In genomic region chr5:120353657-120354056, GRCm38 (mm10) we compare ENCODE assay signal across 25 mouse cellular contexts.
DNase-seq lines count a peak whose midpoint lies in the region; ATAC-seq and TF ChIP-seq lines count a peak whose summit lies in the region.
"Had no signal": no experiment of that assay in that cellular context is flagged by ENCODE, and none has a peak within 500 bp of the region (broad histone marks: within the 10 kb centered on the region; RNA-seq: fewer than 3 reads in every experiment).

No protein-coding gene starts in this region.

- no peak overlapping the region for H3K4me3 ChIP-seq in heart, embryonic 12.5 days
- H3K4me3 ChIP-seq in hindbrain, embryonic 15.5 days, result no peak overlapping the region
- no peak overlapping the region for H3K4me3 ChIP-seq in hindbrain, postnatal 0 days (ENCODE audit: low read length)
- H3K4me3 ChIP-seq in midbrain, embryonic 12.5 days, result no peak overlapping the region
- no peak overlapping the region for H3K4me3 ChIP-seq in midbrain, embryonic 14.5 days (replicated peaks; ENCODE audit: low read depth, low read length)
- H3K4me3 ChIP-seq: embryonic facial prominence, embryonic 12.5 days; embryonic facial prominence, embryonic 15.5 days; forebrain, embryonic 12.5 days; forebrain, embryonic 15.5 days; heart, embryonic 15.5 days had no signal

- H3K36me3 ChIP-seq in heart, embryonic 12.5 days, result no peaks in the 10 kb centered on the region
- H3K36me3 ChIP-seq in hindbrain, embryonic 15.5 days, result no peaks in the 10 kb centered on the region
- H3K36me3 ChIP-seq in hindbrain, postnatal 0 days (ENCODE audit: insufficient read depth, low read length), result no peaks in the 10 kb centered on the region
- H3K36me3 ChIP-seq in midbrain, embryonic 12.5 days, result no peaks in the 10 kb centered on the region
- no peaks in the 10 kb centered on the region for H3K36me3 ChIP-seq in midbrain, embryonic 14.5 days (ENCODE audit: control insufficient read depth, insufficient read depth, low read length)
- H3K36me3 ChIP-seq: embryonic facial prominence, embryonic 12.5 days; embryonic facial prominence, embryonic 15.5 days; forebrain, embryonic 12.5 days; forebrain, embryonic 15.5 days; heart, embryonic 15.5 days had no signal

- no peak overlapping the region for H3K4me2 ChIP-seq in heart, embryonic 12.5 days
- no peak overlapping the region for H3K4me2 ChIP-seq in hindbrain, embryonic 15.5 days
- H3K4me2 ChIP-seq in hindbrain, postnatal 0 days (ENCODE audit: low read depth, low read length), result no peak overlapping the region
- H3K4me2 ChIP-seq in midbrain, embryonic 12.5 days (replicated peaks), result no peak overlapping the region
- no peak overlapping the region for H3K4me2 ChIP-seq in midbrain, embryonic 14.5 days (ENCODE audit: low read length)
- H3K4me2 ChIP-seq: embryonic facial prominence, embryonic 12.5 days; embryonic facial prominence, embryonic 15.5 days; forebrain, embryonic 12.5 days; forebrain, embryonic 15.5 days; heart, embryonic 11.5 days; heart, embryonic 15.5 days had no signal

- H3K9ac ChIP-seq in heart, embryonic 12.5 days, result no peak overlapping the region
- H3K9ac ChIP-seq in hindbrain, embryonic 15.5 days, result no peak overlapping the region
- no peak overlapping the region for H3K9ac ChIP-seq in hindbrain, postnatal 0 days (replicated peaks; ENCODE audit: low read length)
- H3K9ac ChIP-seq in midbrain, embryonic 12.5 days (replicated peaks), result 0 out of 2 replicates have a peak overlapping the region, but pooled peaks have one; percentile 12
- H3K9ac ChIP-seq in midbrain, embryonic 14.5 days (replicated peaks; ENCODE audit: low read length), result no peak overlapping the region
- H3K9ac ChIP-seq: embryonic facial prominence, embryonic 12.5 days; embryonic facial prominence, embryonic 15.5 days; forebrain, embryonic 12.5 days; forebrain, embryonic 15.5 days; heart, embryonic 15.5 days had no signal

- TF ChIP-seq CTCF in hindbrain, postnatal 0 days (IDR thresholded peaks at IDR 0.05; ENCODE audit: low read depth), result no peak

- H3K27ac ChIP-seq in heart, embryonic 12.5 days (ENCODE audit: poor library complexity, severe bottlenecking), result no peak overlapping the region
- no peak overlapping the region for H3K27ac ChIP-seq in hindbrain, embryonic 15.5 days (replicated peaks)
- H3K27ac ChIP-seq in hindbrain, postnatal 0 days, result no peak overlapping the region
- H3K27ac ChIP-seq in midbrain, embryonic 12.5 days (replicated peaks), result no peak overlapping the region
- H3K27ac ChIP-seq in midbrain, embryonic 14.5 days (replicated peaks; ENCODE audit: low read depth, low read length), result no peak overlapping the region
- H3K27ac ChIP-seq: embryonic facial prominence, embryonic 12.5 days; embryonic facial prominence, embryonic 15.5 days; forebrain, embryonic 12.5 days; forebrain, embryonic 15.5 days; heart, embryonic 15.5 days had no signal

- peak; percentile 72 for DNase-seq in heart, adult 11 months
- no peak for DNase-seq in hindbrain, postnatal 0 days (ENCODE audit: low spot score)
- no peak for DNase-seq in midbrain, embryonic 14.5 days
- DNase-seq: adrenal gland, adult 2 months; adrenal gland, postnatal 14 days; B cell, adult 2 months; cerebellum, adult 11 months; cerebellum, adult 2 months; cerebellum, adult 9-11 months; cerebellum, postnatal 25 days; gastrocnemius, postnatal 10 days; gastrocnemius, postnatal 36 days; heart, postnatal 10 days; heart, postnatal 36 days; kidney, adult 2 months had no signal

- peaks cover 65% of the 10 kb centered on the region for H3K27me3 ChIP-seq in heart, embryonic 12.5 days (replicated peaks)
- H3K27me3 ChIP-seq in hindbrain, embryonic 15.5 days, result no peaks in the 10 kb centered on the region
- H3K27me3 ChIP-seq in hindbrain, postnatal 0 days (ENCODE audit: insufficient read depth, low read length), result no peaks in the 10 kb centered on the region
- H3K27me3 ChIP-seq in midbrain, embryonic 12.5 days, result peaks cover 63% of the 10 kb centered on the region
- H3K27me3 ChIP-seq in midbrain, embryonic 14.5 days (ENCODE audit: control insufficient read depth, insufficient read depth, low read length), result no peaks in the 10 kb centered on the region; the same call in 1 of the 2 replicates

- H3K4me1 ChIP-seq in heart, embryonic 12.5 days (replicated peaks), result no peaks in the 10 kb centered on the region
- H3K4me1 ChIP-seq in hindbrain, embryonic 15.5 days (replicated peaks), result peaks cover 15% of the 10 kb centered on the region
- peaks cover 4% of the 10 kb centered on the region for H3K4me1 ChIP-seq in hindbrain, postnatal 0 days (ENCODE audit: insufficient read depth, low read length)
- H3K4me1 ChIP-seq in midbrain, embryonic 12.5 days, result peaks cover 10% of the 10 kb centered on the region
- H3K4me1 ChIP-seq in midbrain, embryonic 14.5 days (ENCODE audit: control insufficient read depth, insufficient read depth, low read length), result peaks cover 8% of the 10 kb centered on the region
- H3K4me1 ChIP-seq: embryonic facial prominence, embryonic 12.5 days; embryonic facial prominence, embryonic 15.5 days; heart, embryonic 15.5 days had no signal

- no peak for ATAC-seq in heart, embryonic 12.5 days (ENCODE audit: insufficient number of reproducible peaks, low FRiP score)
- ATAC-seq in hindbrain, embryonic 15.5 days (ENCODE audit: low FRiP score, low read depth), result peak; percentile 56; the same call in 1 of the 2 replicates
- ATAC-seq in hindbrain, postnatal 0 days, result no peak; the same call in 1 of the 2 replicates
- no peak for ATAC-seq in midbrain, embryonic 12.5 days (ENCODE audit: low FRiP score, low read depth)
- no peak for ATAC-seq in midbrain, embryonic 14.5 days (ENCODE audit: low FRiP score, low TSS enrichment)
- ATAC-seq: forebrain, embryonic 15.5 days; intestine, postnatal 0 days had no signal

- WGBS in heart, embryonic 12.5 days, result 70% methylated on average over 5 of the region's 5 CpGs
- 33% methylated on average over 5 of the region's 5 CpGs for WGBS in hindbrain, embryonic 15.5 days
- WGBS in hindbrain, postnatal 0 days, result 56% methylated on average over 5 of the region's 5 CpGs
- 80% methylated on average over 5 of the region's 5 CpGs for WGBS in midbrain, embryonic 12.5 days
- WGBS in midbrain, embryonic 14.5 days, result 64% methylated on average over 5 of the region's 5 CpGs

- no peaks in the 10 kb centered on the region for H3K9me3 ChIP-seq in heart, embryonic 12.5 days (replicated peaks)
- H3K9me3 ChIP-seq in hindbrain, embryonic 15.5 days, result no peaks in the 10 kb centered on the region
- no peaks in the 10 kb centered on the region for H3K9me3 ChIP-seq in hindbrain, postnatal 0 days (ENCODE audit: low read length)
- H3K9me3 ChIP-seq in midbrain, embryonic 12.5 days, result no peaks in the 10 kb centered on the region
- no peaks in the 10 kb centered on the region for H3K9me3 ChIP-seq in midbrain, embryonic 14.5 days (ENCODE audit: control insufficient read depth, low read length)
- H3K9me3 ChIP-seq: embryonic facial prominence, embryonic 12.5 days; embryonic facial prominence, embryonic 15.5 days; forebrain, embryonic 12.5 days; forebrain, embryonic 15.5 days; heart, embryonic 15.5 days had no signal
